Mouse (Mus musculus) hematopoietic stem cell, adult 5-6 weeks (primary cell): ENCODE measurements around the gene Kcnmb4. TPM values are rescaled to one million over a fixed set of nuclear protein-coding genes. Genes with fewer than 3 reads are reported as not detected.

Experiments used
- ATAC-seq, 2 experiments: fragments of 125-278 bp in 1 of 2; replicated peaks in 1 of 2; 2 replicates each; pipeline ENCODE4 v1.8.0; 2016 to 2017; ENCODE audit warnings: inconsistent platforms in 2 of 2, mild to moderate bottlenecking in 2 of 2, moderate number of reproducible peaks in 2 of 2, low read depth in 1 of 2, moderate TSS enrichment in 1 of 2; ENCODE audit not compliant: low FRiP score in 2 of 2, poor library complexity in 2 of 2, severe bottlenecking in 2 of 2, insufficient read depth in 1 of 2, low TSS enrichment in 1 of 2
- total RNA-seq: library from RNA; stranded (forward); fragments of 172-1452, 232-1000 nt; gene quantifications from 2 replicates; pipeline ENCODE4 v1.2.3, GENCODE M21; 2017

Kcnmb4 gene
- total RNA-seq, 1 experiment from 2014 or later: not detected

GRCm38 (mm10) chr10:116382826-116383685, 90.6 kb downstream of the Kcnmb4 start:
- ATAC-seq: no peak

- ATAC-seq: no peak
These were observed 96.8 kb downstream of the Kcnmb4 start for GRCm38 (mm10) chr10:116376853-116377252.

GRCm38 (mm10) chr10:116374111-116374510, 99.6 kb downstream of the Kcnmb4 start:
- ATAC-seq: no peak

- ATAC-seq: no peak
These were observed 102.5 kb downstream of the Kcnmb4 start for GRCm38 (mm10) chr10:116370991-116371725.

Other genes starting within 250 kb of the Kcnmb4 start
- gene Ptprb, start 198.4 kb downstream of the Kcnmb4 start, total RNA-seq: 0.06 TPM in 1 of 2 replicates, not detected in the other
- 149 and 164 TPM in 2 replicates for gene Cnot2, start 107.6 kb upstream of the Kcnmb4 start, total RNA-seq